Mouse (Mus musculus) frontal cortex, postnatal 10 days (tissue): ENCODE results near the gene Zfp850.
"Not testable (repeated sequence)": the region's sequence is repeated elsewhere in the genome, so short reads cannot be mapped to it uniquely, and the experiment has no call there.

Source experiments
- DNase-seq, 2 experiments: peaks; one replicate each; pipeline ENCODE4 v3.0.0; 2022; ENCODE audit warnings: low spot score in 2 of 2, mixed read lengths in 1 of 2

Zfp850 gene

GRCm38 (mm10) chr7:28013549-28014444 is at the start of gene Zfp850:
Zfp850 (minus strand) TSS chr7:28014115.
- DNase-seq = peak; percentile 62 to 78

GRCm38 (mm10) chr7:28059972-28060371 is 46.1 kb upstream of the Zfp850 start:
- DNase-seq = no peak

DNA sequence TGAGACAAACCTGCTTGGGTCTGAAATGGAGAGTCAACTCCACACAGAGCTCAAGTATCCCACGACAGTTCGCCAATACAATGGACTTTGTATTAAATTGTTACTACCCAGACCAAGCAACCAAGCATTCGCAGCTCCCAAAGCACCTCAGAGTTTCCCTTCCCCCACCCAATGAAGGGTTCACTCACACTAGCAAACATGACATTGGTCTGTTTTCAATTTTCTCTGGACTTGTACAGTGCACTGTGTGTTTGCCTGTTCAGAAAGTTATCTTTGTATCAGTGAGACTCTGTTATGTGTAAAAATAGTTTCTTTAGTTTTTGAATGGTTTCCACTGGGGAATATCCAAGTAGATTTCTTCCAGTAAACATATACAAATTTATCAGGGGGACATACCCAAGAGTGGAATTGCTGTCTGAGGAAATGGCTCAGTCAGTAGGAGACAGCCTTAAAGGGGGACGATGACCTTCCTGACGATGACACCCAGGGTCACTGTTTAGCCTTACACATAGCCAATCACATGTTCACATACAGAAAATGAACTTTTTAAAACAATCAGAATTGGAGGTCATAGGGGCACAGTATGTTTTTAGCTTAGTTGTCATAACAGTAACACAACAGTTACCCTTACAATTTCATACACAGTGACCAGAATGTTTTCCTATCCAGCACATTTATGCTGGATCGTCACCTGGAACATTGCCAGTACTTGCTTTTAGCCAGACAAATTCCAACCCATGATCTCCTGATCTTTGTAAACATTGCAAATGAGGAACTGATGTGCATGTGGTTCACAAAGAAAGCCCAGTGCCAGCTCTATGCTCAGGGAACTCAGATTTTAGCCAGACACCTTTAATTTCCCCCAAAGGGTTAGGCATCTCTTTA is 39.4 kb upstream of the Zfp850 start:
- DNase-seq = no peak

- DNase-seq = no peak
These were observed 36.7 kb upstream of the Zfp850 start for GRCm38 (mm10) chr7:28050584-28050983.

DNA sequence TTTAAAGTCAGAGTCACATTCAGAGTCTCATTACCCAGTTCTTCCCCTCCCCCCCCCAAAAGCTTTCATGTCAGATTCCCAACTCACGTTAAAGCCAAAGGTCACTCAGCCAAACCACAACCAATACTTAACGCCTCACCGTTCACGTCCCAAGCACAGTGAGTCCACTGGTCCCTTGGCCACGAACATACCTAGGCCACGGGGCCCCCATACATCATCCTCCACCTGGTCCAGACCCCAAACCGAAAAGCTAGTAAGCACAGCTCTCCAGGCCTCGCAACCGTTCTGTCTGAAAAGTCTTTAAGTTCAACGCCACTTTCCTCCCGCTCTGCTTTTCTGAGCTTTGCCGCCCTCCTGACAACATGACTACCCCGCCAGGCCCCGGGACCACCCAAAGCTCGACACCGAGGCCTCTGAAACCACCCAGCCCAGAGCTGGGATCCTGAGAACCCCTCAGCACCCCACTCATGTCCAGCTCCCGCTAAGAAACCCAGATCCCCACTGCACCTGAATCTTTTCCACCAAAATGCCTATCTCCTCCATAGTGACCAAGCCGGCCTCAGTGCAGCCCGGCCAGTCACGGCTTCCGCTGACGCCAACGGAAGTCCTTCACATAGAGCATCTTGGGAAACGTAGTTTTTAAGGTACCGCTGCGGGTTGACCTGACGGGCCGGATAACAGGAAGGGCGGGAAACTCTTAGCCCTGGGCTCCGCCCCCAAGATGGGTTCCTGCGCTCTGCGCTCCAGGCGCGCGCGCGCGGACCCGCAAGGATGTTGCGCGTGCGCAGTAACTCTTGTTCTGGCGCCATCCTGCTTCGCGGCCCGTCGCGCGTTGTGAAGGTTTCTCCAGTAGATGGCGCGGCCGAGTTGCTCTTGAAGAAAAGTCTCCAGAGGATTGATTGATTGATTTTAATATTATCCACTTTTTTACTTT is 35.8 kb upstream of the Zfp850 start, which contains the start of gene Psmc4:
Psmc4 (minus strand) TSS at position 626 of the 934 bp plus-strand sequence.
- peak; percentile 97 to 98 for DNase-seq

GRCm38 (mm10) chr7:28044524-28044923 is 30.6 kb upstream of the Zfp850 start:
- DNase-seq = no peak

DNA sequence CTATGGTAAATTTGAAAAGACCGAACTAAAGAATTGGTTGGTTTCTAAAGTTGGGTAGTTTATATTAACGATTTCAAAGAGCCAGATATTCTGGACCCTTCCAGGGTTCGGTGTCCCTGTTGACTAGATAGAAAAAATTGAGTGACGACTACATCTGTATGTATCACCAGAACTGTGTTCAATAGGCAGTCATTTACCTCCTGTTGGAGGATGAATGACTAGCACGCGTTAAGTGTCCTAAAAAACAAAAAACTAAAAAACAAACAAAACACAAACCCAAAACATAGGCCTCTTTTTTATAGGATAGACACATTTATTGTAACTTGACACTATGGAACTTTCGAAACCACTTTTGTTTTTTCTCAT is 513 bp upstream of the Zfp850 start:
- DNase-seq = no peak

GRCm38 (mm10) chr7:28010271-28010670 is 3.6 kb downstream of the Zfp850 start:
- no peak for DNase-seq

DNA sequence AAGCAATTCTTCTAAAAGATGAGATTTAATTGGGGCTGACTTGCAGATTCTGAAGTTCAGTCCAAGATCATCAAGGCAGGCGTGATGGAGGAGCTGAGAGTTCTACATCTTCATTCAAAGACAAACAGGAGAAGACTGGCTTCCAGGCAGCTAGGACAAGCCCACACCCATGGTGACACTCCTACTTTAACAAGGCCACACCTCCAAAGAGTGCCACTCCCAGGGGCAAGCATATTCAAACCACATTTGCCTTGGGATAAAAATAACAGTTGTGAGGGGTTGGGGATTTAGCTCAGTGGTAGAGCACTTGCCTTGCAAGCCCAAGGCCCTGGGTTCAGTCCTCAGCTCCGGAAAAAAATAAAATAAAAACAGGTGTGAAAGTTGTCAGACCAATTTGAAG is 31.7 kb downstream of the Zfp850 start:
- no peak for DNase-seq

DNA sequence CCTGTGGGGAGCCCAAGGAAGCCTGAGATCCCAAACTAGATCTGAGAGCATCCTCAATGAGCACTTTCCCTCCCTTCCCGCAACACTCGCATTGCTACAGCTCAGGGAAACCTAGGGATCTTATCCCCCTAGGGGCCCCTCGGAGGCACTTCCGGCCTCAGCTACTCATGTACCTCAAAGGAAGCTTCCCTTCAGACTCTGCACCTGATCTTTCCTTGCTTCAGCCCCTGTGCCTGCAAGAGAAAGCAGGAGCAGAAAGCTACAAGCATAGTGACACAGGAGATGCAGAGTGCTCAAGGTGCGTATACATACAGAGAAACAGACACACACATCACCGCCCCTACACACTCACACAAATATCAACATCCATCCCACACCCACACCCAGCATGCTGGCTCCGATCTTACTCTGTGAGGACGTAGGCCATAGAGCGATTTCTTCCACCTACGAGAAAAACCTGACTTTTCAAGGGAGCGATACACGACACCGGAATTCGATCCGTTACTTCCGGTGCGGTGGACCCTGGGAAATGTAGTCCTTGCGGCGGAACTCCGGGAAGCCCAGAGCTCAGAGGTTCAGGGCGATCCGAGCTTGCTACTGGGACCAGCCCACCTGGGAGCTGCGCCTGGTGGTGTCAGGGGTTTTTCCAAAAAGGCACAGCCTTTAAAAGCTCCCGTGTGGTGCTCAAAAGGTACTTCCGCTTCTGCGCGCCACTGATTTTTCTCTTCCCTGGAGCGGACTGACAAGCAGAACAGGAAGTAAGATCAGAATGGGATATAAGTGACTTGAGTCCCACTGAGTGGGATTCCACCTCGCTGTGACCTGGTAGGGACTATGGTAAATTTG is 35.0 kb downstream of the Zfp850 start, which contains the start of gene Zfp780b:
Zfp780b (minus strand) TSS at position 489 of the 846 bp plus-strand sequence.
- DNase-seq = peak; percentile 33 to 65

DNA sequence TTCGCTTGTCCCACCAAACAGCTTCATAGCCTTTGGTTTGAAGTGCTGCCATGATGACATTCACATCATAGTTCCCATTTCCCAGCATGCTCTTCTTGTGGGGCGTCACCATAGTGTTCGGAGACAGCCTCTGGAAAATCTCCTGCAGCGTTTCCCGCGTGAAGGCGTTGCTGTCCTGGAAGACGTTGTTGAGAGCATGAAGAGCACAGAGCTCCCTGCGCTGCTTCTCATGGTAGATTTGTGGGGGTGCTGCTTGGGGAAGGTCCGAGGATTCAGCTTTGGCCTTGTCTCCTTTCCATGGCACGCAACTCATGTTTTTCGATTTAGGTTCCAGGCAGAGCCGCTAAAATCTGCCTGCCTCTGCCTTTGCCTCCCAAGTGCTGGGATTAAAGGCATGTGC is 64.5 kb downstream of the Zfp850 start:
- DNase-seq = not testable (repeated sequence)

DNA sequence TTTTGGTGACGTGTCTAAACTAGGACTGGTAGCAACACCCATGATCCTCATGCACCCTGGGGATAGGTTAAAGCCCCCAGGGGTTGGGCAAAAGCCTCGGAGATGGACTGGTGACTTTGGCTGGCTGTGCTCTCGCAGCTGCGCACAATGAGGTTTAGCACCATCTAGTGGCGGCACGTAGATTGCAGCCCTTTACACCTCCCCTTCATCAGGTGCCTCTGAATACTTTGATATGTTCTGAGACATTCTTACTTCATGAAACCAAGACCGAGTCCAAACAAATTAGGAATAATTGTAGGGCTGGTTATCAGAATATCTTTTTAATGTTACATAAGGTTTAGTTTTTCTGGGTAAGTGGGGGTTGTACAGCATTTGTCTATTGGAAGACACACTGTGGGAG is 72.0 kb downstream of the Zfp850 start:
- DNase-seq = not testable (repeated sequence)
